Mouse (Mus musculus): Measurements from ENCODE around the gene Prkcb. TPM values are rescaled to one million over a fixed set of nuclear protein-coding genes. Genes with fewer than 3 reads are reported as not detected.

Prkcb gene
- polyA plus RNA-seq, 1 experiment from 2014 or later = 14.3 TPM

DNA sequence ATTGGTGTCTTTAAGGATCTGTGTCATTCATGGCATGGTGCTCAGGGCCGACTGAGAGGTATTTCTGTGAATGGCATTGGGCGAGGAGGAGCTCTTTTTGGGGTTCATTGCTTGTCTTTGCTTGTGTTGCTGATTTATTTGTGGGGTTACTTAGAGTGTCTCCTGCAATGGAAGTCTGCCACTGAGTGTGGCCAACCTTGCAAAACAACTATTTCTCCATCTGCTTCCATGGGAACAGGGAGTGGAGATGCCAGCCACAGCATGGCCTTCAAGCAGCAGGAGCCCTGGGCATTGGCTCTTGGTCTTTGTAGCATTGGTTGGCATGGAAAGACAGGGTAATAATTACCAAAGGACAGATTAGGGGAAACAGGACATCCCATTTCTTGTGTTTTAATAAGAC is 50.9 kb downstream of the Prkcb start:
- DNase-seq (ENCODE audit: low spot score) = no peak
- Histone ChIP-seq H3K4me3 (no peak overlapping the region), H3K9me3 (no peaks in the 10 kb centered on the region), H3K27me3 (ENCODE audit: insufficient read depth, poor library complexity, severe bottlenecking) (no peaks in the 10 kb centered on the region), H3K4me1 (no peaks in the 10 kb centered on the region), H3K27ac (no peak overlapping the region), H3K36me3 (no peaks in the 10 kb centered on the region)
- WGBS = 68% methylated on average over 2 of the region's 2 CpGs

DNA sequence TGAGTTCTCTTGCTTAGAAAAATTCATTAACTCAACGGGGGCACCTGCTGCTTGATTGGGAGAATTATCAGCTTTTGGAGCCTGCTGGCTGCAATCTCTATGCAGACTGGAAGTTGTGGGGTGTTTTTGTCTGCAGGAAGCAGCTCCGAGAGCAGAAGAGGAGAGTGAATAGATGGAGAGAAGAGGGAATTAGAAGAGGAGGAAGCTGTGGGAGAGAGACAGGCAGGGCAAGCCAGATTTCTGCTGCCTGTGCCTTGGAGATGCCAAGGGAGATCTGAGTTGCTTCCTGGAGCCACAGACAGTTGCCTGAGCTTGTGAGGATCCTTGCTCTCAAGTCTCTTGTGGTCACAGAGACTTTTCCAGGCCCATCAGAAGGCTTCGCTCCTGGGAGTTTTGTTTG is 53.3 kb downstream of the Prkcb start:
- Histone ChIP-seq H3K4me1 (peaks cover 5% of the 10 kb centered on the region; the same call in 1 of the 2 replicates), H3K9me3 (no peaks in the 10 kb centered on the region), H3K4me3 (no peak overlapping the region), H3K27ac (no peak overlapping the region), H3K36me3 (no peaks in the 10 kb centered on the region), H3K27me3 (ENCODE audit: insufficient read depth, poor library complexity, severe bottlenecking) (no peaks in the 10 kb centered on the region)
- 45% methylated on average over 3 of the region's 3 CpGs for WGBS
- DNase-seq (ENCODE audit: low spot score) = no peak

DNA sequence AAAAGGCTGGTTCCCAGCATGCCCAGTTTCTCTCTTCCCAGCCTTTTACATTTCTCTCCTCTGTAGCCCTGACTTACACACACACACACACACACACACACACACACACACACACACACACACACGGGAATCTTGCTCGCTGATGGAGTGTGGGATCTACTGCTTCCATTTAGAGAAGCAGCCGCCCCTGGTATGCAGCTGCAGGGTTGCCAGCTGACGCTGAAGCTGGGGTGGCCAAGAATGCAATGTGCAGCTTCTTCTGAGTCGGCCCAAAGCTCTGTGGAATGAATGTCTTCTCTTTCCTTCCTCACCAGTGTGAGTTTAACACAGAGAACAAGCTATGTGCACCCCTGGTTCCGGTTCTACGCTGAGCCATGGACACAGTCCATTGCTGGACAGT is 56.1 kb downstream of the Prkcb start:
- Histone ChIP-seq H3K4me1 (peaks cover 13% of the 10 kb centered on the region; the same call in 1 of the 2 replicates), H3K27ac (no peak overlapping the region), H3K9me3 (no peaks in the 10 kb centered on the region), H3K4me3 (no peak overlapping the region), H3K36me3 (no peaks in the 10 kb centered on the region), H3K27me3 (ENCODE audit: insufficient read depth, poor library complexity, severe bottlenecking) (no peaks in the 10 kb centered on the region)
- WGBS = 68% methylated on average over 7 of the region's 7 CpGs
- no peak for DNase-seq (ENCODE audit: low spot score)

DNA sequence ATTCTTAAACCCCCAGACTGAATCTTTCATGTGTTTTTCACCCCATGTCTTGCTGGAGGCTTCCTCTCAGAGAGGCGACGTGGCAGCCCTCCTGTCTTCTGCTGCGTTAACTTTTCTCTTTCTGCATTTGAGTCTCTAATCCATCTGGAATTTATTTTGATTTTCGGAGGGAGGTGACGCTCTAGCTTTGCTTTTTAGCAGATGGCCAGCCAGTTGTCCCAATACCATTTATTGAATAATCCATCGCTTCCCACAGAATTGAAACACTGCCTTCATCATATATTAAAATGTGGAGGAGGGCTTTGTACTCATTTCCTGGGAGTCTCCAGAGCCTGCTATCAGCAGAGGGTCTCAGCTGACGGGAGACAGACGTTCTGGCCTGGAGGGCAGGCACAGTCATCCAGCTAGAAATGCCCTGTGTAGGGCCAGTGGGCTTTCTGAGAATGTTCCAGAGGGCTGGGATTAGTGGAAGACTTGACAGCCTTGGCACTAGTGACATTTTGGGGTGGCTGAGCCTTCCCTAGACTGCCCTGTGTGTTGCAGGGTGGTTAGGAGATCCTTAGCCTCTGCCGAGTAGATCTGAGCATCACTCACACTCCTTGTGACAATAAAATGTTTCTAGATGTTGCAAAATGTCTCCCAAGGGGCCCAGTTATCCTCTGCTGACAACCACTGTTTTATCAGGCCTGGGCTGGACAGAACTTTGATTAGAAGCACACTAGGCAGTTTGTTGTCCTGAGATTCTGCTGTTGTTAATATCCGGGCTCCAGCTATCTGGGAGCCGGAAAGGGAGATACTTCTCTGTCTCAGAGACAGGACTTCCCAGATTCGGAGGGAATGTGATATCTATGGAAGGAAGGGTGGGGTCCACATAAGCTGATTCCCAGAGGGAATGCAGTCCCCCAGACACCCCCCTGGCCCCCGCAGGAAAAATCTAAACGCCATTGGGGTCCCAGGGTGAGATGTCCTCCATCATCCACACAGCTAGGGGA is 58.0 kb downstream of the Prkcb start:
- H3K4me3 ChIP-seq = no peak overlapping the region
- no peaks in the 10 kb centered on the region for H3K36me3 ChIP-seq
- H3K27ac ChIP-seq = 0 out of 2 replicates have a peak overlapping the region, but pooled peaks have one; percentile 29
- no peaks in the 10 kb centered on the region for H3K9me3 ChIP-seq
- 53% methylated on average over 14 of the region's 14 CpGs for WGBS
- DNase-seq (ENCODE audit: low spot score) = no peak
- H3K4me1 ChIP-seq = peaks cover 13% of the 10 kb centered on the region; the same call in 1 of the 2 replicates
- H3K27me3 ChIP-seq (ENCODE audit: insufficient read depth, poor library complexity, severe bottlenecking) = no peaks in the 10 kb centered on the region

DNA sequence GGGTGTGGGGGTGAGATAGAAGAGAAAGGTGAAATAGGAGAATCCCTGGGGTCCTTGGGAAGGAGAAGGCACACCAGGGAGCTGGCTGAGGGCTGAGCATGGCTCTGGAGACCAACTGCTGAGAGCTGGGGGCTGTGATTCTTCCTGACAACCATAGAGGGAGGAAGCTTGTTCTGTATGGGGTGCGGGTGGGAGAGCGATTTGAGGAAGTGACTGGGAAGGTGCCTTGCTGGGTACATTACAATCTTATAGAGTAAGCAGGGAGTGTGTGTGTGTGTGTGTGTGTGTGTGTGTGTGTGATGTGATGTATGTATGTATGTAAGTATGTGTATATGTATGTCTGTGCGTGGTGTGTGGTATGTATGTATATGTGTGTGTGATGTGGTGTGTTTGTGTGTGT is 58.9 kb downstream of the Prkcb start:
- no peak for DNase-seq (ENCODE audit: low spot score)
- no peaks in the 10 kb centered on the region for H3K9me3 ChIP-seq
- H3K27ac ChIP-seq = 0 out of 2 replicates have a peak overlapping the region, but pooled peaks have one; percentile 29
- peaks cover 14% of the 10 kb centered on the region for H3K4me1 ChIP-seq
- H3K27me3 ChIP-seq (ENCODE audit: insufficient read depth, poor library complexity, severe bottlenecking) = no peaks in the 10 kb centered on the region
- WGBS = 77% methylated on average over 3 of the region's 3 CpGs
- no peaks in the 10 kb centered on the region for H3K36me3 ChIP-seq
- no peak overlapping the region for H3K4me3 ChIP-seq

DNA sequence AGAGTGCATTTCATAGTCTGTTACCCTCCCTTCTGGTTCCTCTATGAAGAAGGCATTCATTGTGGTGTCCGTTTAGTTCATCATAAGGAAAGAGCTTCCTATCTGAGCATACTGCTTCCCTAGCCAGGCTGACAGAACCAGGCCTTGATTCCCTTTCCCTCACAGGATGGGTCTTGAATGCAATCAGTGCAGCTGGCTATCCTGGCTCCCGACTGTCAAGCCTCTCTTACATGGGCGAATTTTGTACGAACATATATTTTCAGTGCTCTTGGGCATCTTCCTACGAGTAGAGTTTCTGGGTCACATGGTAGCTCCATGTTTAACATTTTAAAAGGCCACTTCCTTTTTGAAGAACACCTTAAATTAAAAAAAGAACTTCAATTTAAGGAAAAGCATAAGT is 61.4 kb downstream of the Prkcb start:
- no peaks in the 10 kb centered on the region for H3K9me3 ChIP-seq
- no peak overlapping the region for H3K27ac ChIP-seq
- no peak for DNase-seq (ENCODE audit: low spot score)
- no peaks in the 10 kb centered on the region for H3K36me3 ChIP-seq
- H3K4me3 ChIP-seq = no peak overlapping the region
- H3K4me1 ChIP-seq = peaks cover 18% of the 10 kb centered on the region
- no peaks in the 10 kb centered on the region for H3K27me3 ChIP-seq (ENCODE audit: insufficient read depth, poor library complexity, severe bottlenecking)
- WGBS = 86% methylated on average over 5 of the region's 5 CpGs

DNA sequence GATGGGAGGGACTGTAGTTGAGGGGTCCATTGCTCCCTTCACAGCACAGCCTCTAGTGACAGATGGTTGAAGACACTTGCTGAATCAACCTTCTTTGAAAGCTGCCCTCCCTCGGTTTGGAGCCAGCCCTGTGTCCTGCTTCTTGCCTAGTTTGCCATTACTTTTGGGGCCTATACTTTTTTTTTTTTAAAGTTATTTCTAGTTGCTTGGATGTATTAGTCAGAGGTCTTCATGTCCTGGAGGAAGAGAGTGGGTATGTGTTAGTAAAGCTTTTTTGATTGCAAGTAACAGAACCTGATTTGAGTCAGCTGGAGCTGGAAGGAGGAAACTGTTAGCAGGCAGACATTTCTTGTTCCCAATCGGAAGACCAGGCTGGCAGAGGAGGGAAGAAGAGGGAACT is 62.2 kb downstream of the Prkcb start:
- H3K27ac ChIP-seq = no peak overlapping the region
- 51% methylated on average over 2 of the region's 2 CpGs for WGBS
- H3K9me3 ChIP-seq = no peaks in the 10 kb centered on the region
- H3K4me3 ChIP-seq = no peak overlapping the region
- H3K27me3 ChIP-seq (ENCODE audit: insufficient read depth, poor library complexity, severe bottlenecking) = no peaks in the 10 kb centered on the region
- H3K4me1 ChIP-seq = peaks cover 18% of the 10 kb centered on the region
- no peaks in the 10 kb centered on the region for H3K36me3 ChIP-seq
- no peak for DNase-seq (ENCODE audit: low spot score)

DNA sequence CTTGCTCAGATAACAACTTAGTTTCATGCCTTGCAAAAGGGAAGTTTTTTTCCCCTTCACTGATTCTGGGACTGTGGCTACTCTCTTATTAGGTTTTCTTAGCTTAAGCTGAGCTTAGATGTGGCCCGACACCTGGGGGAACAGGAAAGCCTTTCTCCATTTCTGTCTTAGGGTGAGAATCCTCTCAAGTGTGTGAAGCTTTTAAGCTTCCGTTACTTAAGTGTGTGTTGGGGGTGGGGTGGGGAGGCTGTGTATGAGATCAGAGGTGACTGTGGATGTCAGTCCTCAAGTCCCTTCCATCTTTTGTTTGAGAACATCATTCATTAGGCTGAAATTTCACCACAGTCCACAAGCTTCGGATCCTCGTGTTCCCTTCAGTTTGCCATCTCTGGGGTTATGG is 63.3 kb downstream of the Prkcb start:
- H3K36me3 ChIP-seq = no peaks in the 10 kb centered on the region
- no peak overlapping the region for H3K27ac ChIP-seq
- no peak overlapping the region for H3K4me3 ChIP-seq
- no peaks in the 10 kb centered on the region for H3K9me3 ChIP-seq
- no peaks in the 10 kb centered on the region for H3K27me3 ChIP-seq (ENCODE audit: insufficient read depth, poor library complexity, severe bottlenecking)
- DNase-seq (ENCODE audit: low spot score) = no peak
- H3K4me1 ChIP-seq = peaks cover 14% of the 10 kb centered on the region
- 80% methylated on average over 4 of the region's 4 CpGs for WGBS

DNA sequence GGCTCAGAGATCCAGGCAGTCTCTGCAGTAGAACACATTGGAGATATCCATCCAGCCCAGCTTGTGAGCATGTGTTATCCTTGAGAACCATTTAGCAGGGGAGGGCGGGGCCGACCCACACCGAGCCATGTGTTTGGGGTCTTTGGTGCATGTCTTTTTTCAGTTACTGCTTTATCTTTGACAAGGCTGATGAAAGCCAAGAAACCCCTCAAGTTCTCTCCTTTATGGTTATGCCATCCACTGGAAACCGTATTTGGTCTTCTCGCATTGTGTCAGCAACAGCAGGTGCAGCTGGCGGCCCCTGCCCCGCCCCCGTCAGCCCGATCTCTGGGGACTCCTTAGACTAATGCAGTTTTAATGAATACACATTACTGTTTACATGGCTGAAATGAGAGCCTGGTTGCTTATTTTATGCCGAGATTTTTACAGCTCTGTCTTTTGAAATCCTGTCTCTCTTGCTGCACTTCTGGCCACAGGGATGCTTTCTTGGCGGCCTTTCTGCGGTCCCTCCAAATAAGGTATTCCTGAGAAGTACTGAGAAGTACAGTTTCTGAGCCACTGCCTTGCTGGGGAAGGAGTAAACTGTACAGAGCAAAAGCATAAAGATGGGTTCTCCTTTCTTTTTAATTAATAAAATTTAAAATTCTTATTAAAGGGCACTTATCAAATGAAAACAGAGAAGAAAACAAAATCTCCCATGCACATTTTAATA is 64.2 kb downstream of the Prkcb start:
- H3K9me3 ChIP-seq = no peaks in the 10 kb centered on the region
- H3K4me1 ChIP-seq = peaks cover 5% of the 10 kb centered on the region; the same call in 1 of the 2 replicates
- no peaks in the 10 kb centered on the region for H3K27me3 ChIP-seq (ENCODE audit: insufficient read depth, poor library complexity, severe bottlenecking)
- H3K4me3 ChIP-seq = no peak overlapping the region
- 63% methylated on average over 12 of the region's 12 CpGs for WGBS
- no peak for DNase-seq (ENCODE audit: low spot score)
- H3K27ac ChIP-seq = no peak overlapping the region
- no peaks in the 10 kb centered on the region for H3K36me3 ChIP-seq

DNA sequence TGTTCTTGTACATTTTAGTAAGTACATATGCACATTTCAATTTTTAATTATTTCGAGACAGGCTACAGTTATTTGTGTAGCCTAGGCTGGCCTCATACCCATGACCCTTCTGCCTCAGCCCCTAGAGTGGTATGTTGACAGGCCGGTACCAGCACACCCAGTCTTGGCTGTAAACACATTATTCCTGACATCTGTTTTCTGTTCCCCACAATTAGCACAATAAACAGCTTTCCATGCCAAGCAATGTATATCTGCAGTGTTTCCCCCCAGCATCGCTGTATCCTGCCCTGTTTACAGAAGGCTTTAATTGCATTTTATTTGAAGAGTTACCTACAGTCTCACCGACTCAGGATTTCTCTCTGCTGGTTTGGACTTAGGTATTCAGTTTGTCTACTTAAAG is 64.8 kb downstream of the Prkcb start:
- Histone ChIP-seq H3K9me3 (no peaks in the 10 kb centered on the region), H3K27ac (no peak overlapping the region), H3K4me3 (no peak overlapping the region), H3K27me3 (ENCODE audit: insufficient read depth, poor library complexity, severe bottlenecking) (no peaks in the 10 kb centered on the region), H3K36me3 (no peaks in the 10 kb centered on the region), H3K4me1 (peaks cover 5% of the 10 kb centered on the region; the same call in 1 of the 2 replicates)
- WGBS = 82% methylated on average over 4 of the region's 4 CpGs
- no peak for DNase-seq (ENCODE audit: low spot score)

DNA sequence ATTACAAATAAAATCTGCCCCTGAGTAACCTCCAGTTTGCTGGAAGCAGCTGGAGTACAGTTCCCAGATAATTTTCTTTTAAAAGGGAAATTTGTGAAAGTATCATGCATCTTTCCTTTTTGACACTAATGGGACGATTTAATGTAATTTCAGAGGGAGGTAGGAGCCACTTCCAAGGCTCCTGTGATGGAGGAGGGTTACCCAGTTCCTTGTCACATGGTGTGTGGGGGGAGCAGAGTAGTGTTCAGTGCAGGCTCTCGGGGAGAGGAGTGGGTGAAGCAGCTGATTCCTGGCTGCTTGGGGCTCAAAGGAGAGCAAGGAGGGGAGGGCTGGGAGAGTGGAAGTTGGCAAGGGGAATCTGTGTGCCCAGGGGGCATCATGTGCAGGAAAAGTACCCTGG is 68.4 kb downstream of the Prkcb start:
- WGBS = 62% methylated on average over 2 of the region's 2 CpGs
- Histone ChIP-seq H3K27me3 (ENCODE audit: insufficient read depth, poor library complexity, severe bottlenecking) (no peaks in the 10 kb centered on the region), H3K4me1 (peaks cover 5% of the 10 kb centered on the region; the same call in 1 of the 2 replicates), H3K36me3 (no peaks in the 10 kb centered on the region), H3K9me3 (no peaks in the 10 kb centered on the region), H3K4me3 (no peak overlapping the region), H3K27ac (no peak overlapping the region)
- no peak for DNase-seq (ENCODE audit: low spot score)

DNA sequence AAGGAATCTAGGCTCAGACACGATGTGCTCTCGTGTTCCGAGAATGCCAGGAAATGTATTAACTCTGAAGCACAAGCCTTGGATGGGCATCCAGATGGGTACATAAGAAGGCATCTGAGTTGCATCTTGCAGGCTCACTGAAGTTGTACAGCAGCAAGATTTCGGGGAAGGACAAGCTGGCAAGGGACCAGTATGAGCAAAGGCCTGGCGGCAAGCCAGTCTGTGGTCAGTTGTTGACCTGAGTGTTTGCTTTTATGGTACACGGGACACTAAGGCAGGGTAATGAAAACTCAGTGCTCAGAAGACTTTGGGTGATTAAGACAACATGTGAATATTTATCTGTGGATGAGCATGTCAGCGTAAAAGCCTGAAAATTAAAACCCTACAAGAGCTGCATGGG is 69.3 kb downstream of the Prkcb start:
- H3K4me1 ChIP-seq = peaks cover under 1% of the 10 kb centered on the region; the same call in 1 of the 2 replicates
- H3K4me3 ChIP-seq = no peak overlapping the region
- H3K27me3 ChIP-seq (ENCODE audit: insufficient read depth, poor library complexity, severe bottlenecking) = no peaks in the 10 kb centered on the region
- WGBS = 82% methylated on average over 7 of the region's 7 CpGs
- H3K36me3 ChIP-seq = no peaks in the 10 kb centered on the region
- no peak overlapping the region for H3K27ac ChIP-seq
- DNase-seq (ENCODE audit: low spot score) = no peak
- H3K9me3 ChIP-seq = no peaks in the 10 kb centered on the region

DNA sequence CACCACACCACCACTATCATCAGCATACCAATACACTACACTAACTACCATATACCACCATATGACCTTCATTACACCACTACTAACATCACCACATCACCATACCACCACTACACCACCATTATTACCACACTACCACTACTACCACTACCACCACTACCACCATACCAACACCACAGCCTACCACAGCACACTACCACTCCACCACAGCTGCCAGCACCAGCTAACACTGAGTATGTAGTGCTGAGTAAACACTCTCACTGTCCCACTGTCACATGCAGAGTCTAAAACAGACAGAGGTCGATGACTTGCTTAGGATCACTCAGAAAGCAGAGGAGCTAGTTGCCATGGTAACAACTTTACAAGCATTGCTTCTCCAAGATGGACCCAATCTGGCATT is 78.1 kb downstream of the Prkcb start:
- WGBS = 83% methylated on average over 1 of the region's 1 CpGs

More for the DNA sequence above, 78.1 kb downstream of the Prkcb start:
- no peak overlapping the region for H3K27ac ChIP-seq
- no peak overlapping the region for H3K4me3 ChIP-seq
- H3K27me3 ChIP-seq (ENCODE audit: insufficient read depth, poor library complexity, severe bottlenecking) = no peaks in the 10 kb centered on the region
- DNase-seq (ENCODE audit: low spot score) = no peak
- H3K9me3 ChIP-seq = no peaks in the 10 kb centered on the region
- H3K36me3 ChIP-seq = no peaks in the 10 kb centered on the region
- no peaks in the 10 kb centered on the region for H3K4me1 ChIP-seq

Data from heart, embryonic 10.5 days (tissue).